Mouse (Mus musculus) MEL (cell line): ENCODE data around the gene Alx3.

ENCODE experiments used
- CTCF ChIP-seq, 3 experiments: IDR thresholded peaks in 2 of 3; conservative IDR thresholded peaks in 1 of 3; 2 replicates each; pipeline ENCODE4 v1.5.1; 2011 to 2012; ENCODE audit warnings: low read length in 3 of 3, low read depth in 2 of 3, mild to moderate bottlenecking in 2 of 3, improper control_type of control experiment in 1 of 3, inconsistent platforms in 1 of 3, mixed read lengths in 1 of 3, moderate library complexity in 1 of 3; ENCODE audit not compliant: control insufficient read depth in 1 of 3, insufficient read depth in 1 of 3, poor library complexity in 1 of 3, severe bottlenecking in 1 of 3
- MAX ChIP-seq: IDR thresholded peaks from 2 replicates; pipeline ENCODE4 v1.6.1; 2011; ENCODE audit warnings: low read length, improper control_type of control experiment
- NELFE ChIP-seq: IDR thresholded peaks from 2 replicates; pipeline ENCODE4 v1.6.1; 2011; ENCODE audit warnings: low read depth, low read length, improper control_type of control experiment

- TF ChIP-seq CTCF (IDR thresholded peaks at IDR 0.05 in 2 of 3, conservative IDR thresholded peaks at IDR 0.05 in 1 of 3; ENCODE audit: control insufficient read depth in 1 of 3, insufficient read depth in 1 of 3, low read depth in 2 of 3, low read length in 3 of 3, poor library complexity in 1 of 3, severe bottlenecking in 1 of 3) = no peak
- no peak for TF ChIP-seq MAX
- TF ChIP-seq NELFE = no peak
Measured at GRCm38 (mm10) chr3:107621286-107622075, 26.6 kb downstream of the Alx3 start.
